Mouse (Mus musculus) intestine, embryonic 16.5 days (tissue): ENCODE measurements at regions not wholly inside any gene's neighbourhood (a gene's known extent, or its start where the extent isn't known, plus 50 kb on each side); places are given as distances from the start of the nearest gene placed in this dataset.
"Not testable (repeated sequence)": the region's sequence is repeated elsewhere in the genome, so short reads cannot be mapped to it uniquely, and the experiment has no call there.

Source experiments
- ATAC-seq: fragments of 200-750 bp; cut with Nextera tagmentation; 2 replicates; pipeline ENCODE4 v1.8.0; 2017; ENCODE audit warnings: moderate TSS enrichment, moderate library complexity
- H3K27ac ChIP-seq: fragments of 300-500 bp; sonication (generic); 2 replicates; pipeline ENCODE4 v1.5.1; 2014; ENCODE audit warnings: mild to moderate bottlenecking, low read length
- H3K27me3 ChIP-seq: fragments of 300-500 bp; sonication (generic); replicated peaks from 2 replicates; pipeline ENCODE4 v1.6.1; 2014; ENCODE audit warnings: low read length, control low read depth, mixed read lengths; ENCODE audit not compliant: control insufficient read depth, insufficient read depth
- H3K36me3 ChIP-seq: fragments of 300-500 bp; sonication (generic); 2 replicates; pipeline ENCODE4 v1.6.1; 2014; ENCODE audit warnings: low read length, control low read depth; ENCODE audit not compliant: control insufficient read depth, insufficient read depth
- H3K4me1 ChIP-seq: fragments of 300-500 bp; sonication (generic); 2 replicates; pipeline ENCODE4 v1.6.1; 2014; ENCODE audit warnings: low read length, control low read depth, mixed read lengths; ENCODE audit not compliant: control insufficient read depth, insufficient read depth
- H3K4me2 ChIP-seq: fragments of 300-500 bp; sonication (generic); 2 replicates; pipeline ENCODE4 v1.6.1; 2014; ENCODE audit warnings: low read depth, low read length, control low read depth
- H3K4me3 ChIP-seq: fragments of 300-500 bp; sonication (generic); 2 replicates; pipeline ENCODE4 v1.5.1; 2014; ENCODE audit warnings: mild to moderate bottlenecking, low read length
- H3K9ac ChIP-seq: fragments of 300-500 bp; sonication (generic); 2 replicates; pipeline ENCODE4 v1.6.1; 2014; ENCODE audit warnings: low read depth, low read length
- H3K9me3 ChIP-seq: fragments of 300-500 bp; sonication (generic); 2 replicates; pipeline ENCODE4 v1.6.1; 2016; ENCODE audit warnings: low read length, control low read depth; ENCODE audit not compliant: control insufficient read depth
- WGBS: fragments of 180-500 bp; shearing (Covaris S2); extraction: QIAGEN DNeasy Blood & Tissue Kit; methylation state at CpG from one replicate; pipeline ENCODE4 v1.1.7; 2014; 5-methylcytosine and 5-hydroxymethylcytosine counted together

DNA sequence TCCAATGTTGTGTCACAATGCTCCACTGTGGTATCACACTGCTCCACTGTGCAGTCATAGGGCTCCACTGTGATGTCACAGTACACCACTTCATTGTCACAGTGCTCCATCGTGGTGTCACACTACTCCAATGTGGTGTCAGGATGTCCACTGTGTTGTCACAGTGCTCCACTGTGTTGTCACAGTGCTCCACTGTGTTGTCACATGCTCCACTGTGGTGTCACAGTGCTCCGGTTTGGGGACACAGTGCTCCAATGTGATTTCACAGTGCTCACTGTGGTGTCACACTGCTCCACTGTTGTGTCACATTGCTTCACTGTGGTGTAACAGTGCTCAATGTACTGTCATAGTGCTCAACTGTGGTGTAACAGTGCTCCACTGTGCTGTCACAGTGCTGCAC is 108.1 kb upstream of the Scaf8 start:
- H3K9me3 ChIP-seq, result peaks cover 23% of the 10 kb centered on the region
- 84% methylated on average over 2 of the region's 2 CpGs for WGBS
- no peaks in the 10 kb centered on the region for H3K4me1 ChIP-seq
- no peaks in the 10 kb centered on the region for H3K27me3 ChIP-seq
- no peak overlapping the region for H3K4me2 ChIP-seq
- no peak for ATAC-seq
- no peak overlapping the region for H3K4me3 ChIP-seq
- no peaks in the 10 kb centered on the region for H3K36me3 ChIP-seq
- H3K27ac ChIP-seq, result no peak overlapping the region
- no peak overlapping the region for H3K9ac ChIP-seq

DNA sequence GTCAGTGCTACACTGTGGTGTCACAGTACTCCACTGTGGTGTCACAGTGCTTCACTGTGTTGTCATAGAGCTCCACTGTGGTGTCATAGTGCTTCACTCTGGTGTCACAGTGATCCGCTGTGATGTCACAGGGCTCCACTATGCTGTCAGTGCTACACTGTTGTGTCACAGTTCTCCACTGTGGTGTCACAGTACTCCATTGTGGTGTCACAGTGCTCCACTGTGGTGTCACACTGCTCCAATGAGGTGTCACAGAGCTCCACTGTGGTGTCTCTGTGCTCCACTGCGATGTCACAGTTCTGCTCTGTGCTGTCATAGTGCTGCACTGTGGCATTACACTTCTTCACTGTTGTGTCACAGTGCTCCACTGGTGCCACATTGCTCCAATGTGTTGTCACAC is 107.5 kb upstream of the Scaf8 start:
- no peak for ATAC-seq
- no peaks in the 10 kb centered on the region for H3K27me3 ChIP-seq
- WGBS, result 72% methylated on average over 2 of the region's 2 CpGs
- H3K4me3 ChIP-seq, result no peak overlapping the region
- no peaks in the 10 kb centered on the region for H3K36me3 ChIP-seq
- peaks cover 23% of the 10 kb centered on the region for H3K9me3 ChIP-seq
- H3K4me2 ChIP-seq, result no peak overlapping the region
- no peak overlapping the region for H3K27ac ChIP-seq
- H3K9ac ChIP-seq, result no peak overlapping the region
- H3K4me1 ChIP-seq, result no peaks in the 10 kb centered on the region

DNA sequence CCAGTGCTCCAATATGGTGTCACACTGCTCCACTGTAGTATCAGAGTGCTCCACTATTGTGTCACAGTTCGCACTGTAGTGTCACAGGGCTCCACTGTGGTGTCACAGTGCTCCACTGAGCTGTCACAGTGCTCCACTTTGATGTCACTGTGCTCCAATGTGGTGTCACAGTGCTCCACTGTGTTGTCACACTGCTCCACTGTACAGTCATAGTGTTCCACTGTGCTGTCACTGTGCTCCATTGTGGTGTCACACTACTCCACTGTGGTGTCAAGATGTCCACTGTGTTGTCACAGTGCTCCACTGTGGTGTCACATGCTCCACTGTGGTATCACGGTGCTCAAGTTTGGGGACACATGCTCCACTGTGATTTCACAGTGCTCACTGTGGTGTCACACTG is 104.8 kb upstream of the Scaf8 start:
- Histone ChIP-seq H3K27ac (no peak overlapping the region), H3K4me3 (no peak overlapping the region), H3K4me1 (no peaks in the 10 kb centered on the region), H3K4me2 (no peak overlapping the region), H3K9me3 (peaks cover 34% of the 10 kb centered on the region), H3K27me3 (no peaks in the 10 kb centered on the region), H3K36me3 (no peaks in the 10 kb centered on the region), H3K9ac (no peak overlapping the region)
- WGBS, result 64% methylated on average over 2 of the region's 2 CpGs
- no peak for ATAC-seq

DNA sequence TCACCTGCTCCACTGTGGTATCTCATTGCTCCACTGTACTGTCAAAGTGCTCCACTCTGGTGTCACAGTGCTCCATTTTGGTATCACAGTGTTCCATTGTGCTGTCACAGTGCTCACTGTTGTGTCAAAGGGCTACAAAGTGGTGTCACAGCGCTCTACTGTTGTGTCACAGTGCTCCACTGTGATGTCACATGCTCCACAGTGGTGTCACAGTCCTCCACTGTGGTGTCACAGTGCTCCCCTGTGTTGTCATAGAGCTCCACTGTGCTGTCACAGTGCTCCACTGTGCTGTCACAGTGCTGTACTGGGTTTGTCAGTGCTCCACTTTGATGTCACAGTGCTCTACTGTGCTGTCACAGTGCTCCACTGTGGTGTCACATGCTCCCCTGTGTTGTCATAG is 102.7 kb upstream of the Scaf8 start:
- H3K27me3 ChIP-seq, result no peaks in the 10 kb centered on the region
- no peak for ATAC-seq
- H3K27ac ChIP-seq, result no peak overlapping the region
- no peak overlapping the region for H3K4me2 ChIP-seq
- H3K9me3 ChIP-seq, result peaks cover 32% of the 10 kb centered on the region
- H3K9ac ChIP-seq, result no peak overlapping the region
- H3K4me1 ChIP-seq, result no peaks in the 10 kb centered on the region
- 54% methylated on average over 1 of the region's 1 CpGs for WGBS
- H3K36me3 ChIP-seq, result no peaks in the 10 kb centered on the region
- H3K4me3 ChIP-seq, result no peak overlapping the region

DNA sequence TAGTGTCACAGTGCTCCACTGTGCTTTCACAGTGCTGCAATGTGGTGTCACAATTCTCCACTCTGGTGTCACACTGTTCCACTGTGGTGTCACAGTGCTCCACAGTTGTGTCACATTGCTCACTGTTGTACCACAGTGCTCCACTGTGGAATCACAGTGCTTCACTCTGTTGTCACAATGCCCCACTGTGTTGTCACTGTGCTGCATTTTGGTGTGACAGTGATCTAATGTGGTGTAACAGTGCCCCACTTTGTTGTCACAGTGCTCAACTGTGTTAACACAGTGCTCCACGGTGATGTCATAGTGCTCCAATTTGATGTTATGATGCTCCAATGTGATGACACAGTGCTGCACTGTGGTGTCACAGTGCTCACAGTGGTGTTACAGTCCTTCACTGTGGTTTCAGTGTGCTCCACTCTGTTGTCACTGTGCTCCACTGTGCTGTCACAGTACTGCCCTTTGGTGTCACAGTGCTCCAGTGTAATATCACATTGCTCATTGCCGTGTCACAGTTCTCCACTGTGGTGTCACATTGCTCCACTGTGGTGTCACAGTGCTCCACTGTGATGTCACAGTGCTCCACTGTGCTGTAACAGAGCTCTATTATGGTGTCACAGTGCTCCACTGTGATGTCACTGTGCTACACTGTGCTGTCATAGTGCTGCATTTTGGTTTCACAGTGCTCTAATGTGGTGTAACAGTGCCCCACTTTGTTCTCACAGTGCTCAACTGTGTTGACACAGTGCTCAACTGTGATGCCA is 95.0 kb upstream of the Scaf8 start:
- Histone ChIP-seq H3K27ac (no peak overlapping the region), H3K36me3 (no peaks in the 10 kb centered on the region), H3K9ac (no peak overlapping the region), H3K4me1 (no peaks in the 10 kb centered on the region), H3K4me3 (no peak overlapping the region), H3K27me3 (no peaks in the 10 kb centered on the region), H3K9me3 (peaks cover 9% of the 10 kb centered on the region; the same call in 1 of the 2 replicates), H3K4me2 (no peak overlapping the region)
- peak; percentile 56; the same call in 1 of the 2 replicates for ATAC-seq
- WGBS, result 89% methylated on average over 2 of the region's 2 CpGs

DNA sequence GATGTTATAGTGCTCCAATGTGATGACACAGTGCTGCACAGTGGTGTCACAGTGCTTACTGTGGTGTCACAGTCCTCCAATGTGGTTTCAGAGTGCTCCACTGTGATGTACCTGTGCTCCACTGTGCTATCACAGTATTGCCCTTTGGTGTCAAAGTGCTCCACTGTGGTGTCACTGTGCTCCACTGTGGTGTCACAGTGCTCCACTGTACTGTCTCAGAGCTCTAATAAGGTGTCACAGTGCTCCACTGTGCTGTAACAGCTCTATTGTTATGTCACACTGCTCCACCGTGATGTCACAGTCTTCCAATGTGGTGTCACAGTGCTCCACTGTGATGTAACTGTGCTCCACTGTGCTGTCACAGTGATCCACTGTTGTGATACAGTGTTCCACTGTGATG is 94.4 kb upstream of the Scaf8 start:
- Histone ChIP-seq H3K27me3 (no peaks in the 10 kb centered on the region), H3K4me1 (no peaks in the 10 kb centered on the region), H3K9ac (no peak overlapping the region), H3K9me3 (peaks cover 9% of the 10 kb centered on the region; the same call in 1 of the 2 replicates), H3K4me2 (no peak overlapping the region), H3K36me3 (no peaks in the 10 kb centered on the region), H3K4me3 (no peak overlapping the region), H3K27ac (no peak overlapping the region)
- ATAC-seq, result peak; percentile 55; the same call in 1 of the 2 replicates
- WGBS, result 92% methylated on average over 1 of the region's 1 CpGs

DNA sequence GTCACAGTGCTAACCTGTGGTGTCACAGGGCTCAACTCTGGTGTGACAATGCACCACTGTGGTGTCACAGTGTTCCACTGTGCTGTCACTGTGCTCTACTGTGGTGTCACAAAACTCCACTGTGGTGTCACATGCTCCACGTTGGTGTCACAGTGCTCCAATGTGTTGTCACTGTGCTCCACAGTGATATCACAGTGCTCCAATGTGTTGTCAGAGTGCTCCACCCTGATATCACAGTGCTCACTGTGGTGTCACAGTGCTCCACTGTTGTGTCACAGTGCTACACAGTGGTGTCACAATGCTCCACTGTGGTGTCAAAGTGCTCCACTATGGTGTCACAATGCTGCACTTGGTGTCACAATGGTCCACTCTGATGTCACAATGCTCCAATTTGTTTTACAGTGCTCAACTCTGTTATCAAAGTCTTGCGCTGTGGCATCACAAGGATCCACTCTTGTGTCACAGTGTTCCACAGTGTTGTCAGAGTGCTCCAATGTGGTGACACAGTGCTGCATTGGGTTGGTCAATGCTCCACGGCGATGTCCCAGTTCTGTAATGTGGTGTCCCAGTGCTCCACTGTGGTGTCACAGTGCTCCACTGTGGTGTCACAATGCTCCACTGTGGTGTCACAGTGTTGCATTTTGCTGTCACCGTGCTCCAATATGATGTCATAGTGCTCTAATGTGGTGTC is 92.4 kb upstream of the Scaf8 start:
- H3K27me3 ChIP-seq, result no peaks in the 10 kb centered on the region
- no peak for ATAC-seq

DNA sequence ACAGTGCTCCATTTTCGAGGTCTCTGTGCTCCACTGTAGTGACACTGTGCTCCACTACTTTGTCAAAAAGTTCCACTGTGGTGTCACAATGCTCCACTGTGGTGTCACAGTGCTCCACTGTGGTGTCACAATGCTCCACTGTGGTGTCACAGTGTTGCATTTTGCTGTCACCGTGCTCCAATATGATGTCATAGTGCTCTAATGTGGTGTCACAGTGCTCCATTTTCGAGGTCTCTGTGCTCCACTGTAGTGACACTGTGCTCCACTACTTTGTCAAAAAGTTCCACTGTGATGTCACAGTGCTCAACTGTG is 91.9 kb upstream of the Scaf8 start:
- not testable (repeated sequence) for H3K9ac ChIP-seq, H3K4me1 ChIP-seq, H3K27ac ChIP-seq, H3K4me3 ChIP-seq, H3K36me3 ChIP-seq, H3K4me2 ChIP-seq, H3K27me3 ChIP-seq, H3K9me3 ChIP-seq
- peak; percentile 41; the same call in 1 of the 2 replicates for ATAC-seq
- 40% methylated on average over 3 of the region's 3 CpGs for WGBS

More for the DNA sequence above, 92.4 kb upstream of the Scaf8 start:
- no peak overlapping the region for H3K9ac ChIP-seq
- H3K36me3 ChIP-seq, result no peaks in the 10 kb centered on the region
- H3K4me3 ChIP-seq, result no peak overlapping the region
- H3K27ac ChIP-seq, result no peak overlapping the region
- H3K4me2 ChIP-seq, result no peak overlapping the region
- WGBS, result 88% methylated on average over 5 of the region's 5 CpGs
- peaks cover 7% of the 10 kb centered on the region; the same call in 1 of the 2 replicates for H3K9me3 ChIP-seq
- H3K4me1 ChIP-seq, result no peaks in the 10 kb centered on the region

DNA sequence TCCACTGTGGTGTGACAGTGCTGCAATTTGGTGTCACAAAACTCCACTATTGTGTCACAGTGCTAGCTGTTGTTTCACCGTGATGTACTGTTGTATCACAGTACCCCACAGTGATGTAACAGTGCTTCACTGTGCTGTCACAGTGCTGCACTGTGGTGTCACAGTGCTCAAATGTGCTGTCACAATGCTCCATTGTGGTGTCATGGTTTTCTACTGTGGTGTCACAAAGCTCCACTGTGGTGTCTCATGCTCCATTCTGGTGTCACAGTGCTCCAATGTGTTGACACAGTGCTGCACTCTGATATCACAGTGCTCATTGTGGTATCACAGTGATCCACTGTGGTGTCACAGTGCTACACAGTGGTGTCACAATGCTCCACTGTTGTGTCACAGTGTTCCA is 91.3 kb upstream of the Scaf8 start:
- H3K4me3 ChIP-seq, result no peak overlapping the region
- no peak overlapping the region for H3K9ac ChIP-seq
- H3K27ac ChIP-seq, result no peak overlapping the region
- ATAC-seq, result no peak
- no peaks in the 10 kb centered on the region for H3K27me3 ChIP-seq
- H3K4me2 ChIP-seq, result no peak overlapping the region
- no peaks in the 10 kb centered on the region for H3K36me3 ChIP-seq
- H3K9me3 ChIP-seq, result peaks cover 10% of the 10 kb centered on the region
- 92% methylated on average over 1 of the region's 1 CpGs for WGBS
- H3K4me1 ChIP-seq, result no peaks in the 10 kb centered on the region
